Mouse (Mus musculus): ENCODE data around the gene Orm2. TPM values are rescaled to one million over a fixed set of nuclear protein-coding genes. Genes with fewer than 3 reads are reported as not detected.

The Orm2 gene
- polyA plus RNA-seq, 1 experiment from 2014 or later = not detected

DNA sequence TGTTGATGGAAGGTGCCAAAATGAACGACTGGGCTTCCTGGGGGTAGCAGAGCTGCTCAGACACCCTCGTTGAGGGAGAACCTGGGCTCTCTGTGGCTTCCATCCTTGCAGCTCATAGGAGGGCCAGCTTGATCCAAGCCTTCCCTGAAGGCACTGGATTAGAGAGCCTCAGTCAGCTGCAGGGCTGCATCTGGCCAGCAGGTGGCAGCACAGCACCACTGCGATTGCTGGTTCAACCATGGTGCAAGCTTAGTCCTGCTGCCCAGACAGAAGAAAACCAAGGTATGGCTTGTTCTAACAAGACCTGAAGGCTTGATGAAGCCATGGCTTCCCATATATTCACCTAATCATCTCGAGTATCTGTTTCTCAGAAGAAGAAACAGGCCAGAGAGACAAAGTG, 6.3 kb downstream of the Orm2 start:
- Histone ChIP-seq H3K27me3 (ENCODE audit: control insufficient read depth, insufficient read depth, low read length) (no peaks in the 10 kb centered on the region), H3K4me1 (ENCODE audit: control insufficient read depth, insufficient read depth, low read length) (no peaks in the 10 kb centered on the region), H3K4me2 (replicated peaks; ENCODE audit: low read depth, low read length) (no peak overlapping the region), H3K36me3 (ENCODE audit: control insufficient read depth, insufficient read depth, low read length) (peaks cover 29% of the 10 kb centered on the region; the same call in 1 of the 2 replicates), H3K27ac (ENCODE audit: low read length) (no peak overlapping the region), H3K9me3 (ENCODE audit: control insufficient read depth, low read depth, low read length) (no peaks in the 10 kb centered on the region), H3K4me3 (ENCODE audit: low read depth, low read length) (no peak overlapping the region), H3K9ac (replicated peaks; ENCODE audit: low read depth, low read length) (no peak overlapping the region)
- 14% methylated on average over 4 of the region's 4 CpGs for WGBS
- peak; percentile 8; the same call in 1 of the 2 replicates for ATAC-seq (ENCODE audit: insufficient number of reproducible peaks, insufficient read depth, low FRiP score, low read depth)

DNA sequence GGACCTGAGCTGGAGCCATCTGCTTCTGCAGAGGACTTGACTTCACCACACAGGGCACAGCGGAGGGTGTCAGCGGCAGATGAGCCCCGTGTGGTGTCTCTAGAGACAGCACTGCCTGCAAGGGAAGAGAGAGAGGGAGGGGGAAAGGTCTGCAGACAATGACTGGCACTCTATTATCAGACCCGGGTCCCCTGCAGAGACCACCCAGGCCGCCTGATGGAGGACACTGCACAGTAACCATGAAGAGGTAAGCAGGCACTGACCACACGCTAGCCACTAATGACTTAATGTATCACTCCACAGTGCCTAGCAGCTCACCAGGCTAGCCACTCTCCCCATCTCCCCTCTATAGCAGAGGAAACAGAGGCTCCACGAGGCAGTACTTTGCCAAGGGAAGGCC, 8.6 kb downstream of the Orm2 start:
- H3K36me3 ChIP-seq (ENCODE audit: control insufficient read depth, insufficient read depth, low read length) = peaks cover 33% of the 10 kb centered on the region; the same call in 1 of the 2 replicates
- no peak for ATAC-seq (ENCODE audit: insufficient number of reproducible peaks, insufficient read depth, low FRiP score, low read depth)
- no peak overlapping the region for H3K9ac ChIP-seq (replicated peaks; ENCODE audit: low read depth, low read length)
- 58% methylated on average over 7 of the region's 7 CpGs for WGBS
- no peak overlapping the region for H3K4me2 ChIP-seq (replicated peaks; ENCODE audit: low read depth, low read length)
- H3K4me3 ChIP-seq (ENCODE audit: low read depth, low read length) = no peak overlapping the region
- H3K27ac ChIP-seq (ENCODE audit: low read length) = no peak overlapping the region
- no peaks in the 10 kb centered on the region for H3K4me1 ChIP-seq (ENCODE audit: control insufficient read depth, insufficient read depth, low read length)
- H3K27me3 ChIP-seq (ENCODE audit: control insufficient read depth, insufficient read depth, low read length) = no peaks in the 10 kb centered on the region
- no peaks in the 10 kb centered on the region for H3K9me3 ChIP-seq (ENCODE audit: control insufficient read depth, low read depth, low read length)

DNA sequence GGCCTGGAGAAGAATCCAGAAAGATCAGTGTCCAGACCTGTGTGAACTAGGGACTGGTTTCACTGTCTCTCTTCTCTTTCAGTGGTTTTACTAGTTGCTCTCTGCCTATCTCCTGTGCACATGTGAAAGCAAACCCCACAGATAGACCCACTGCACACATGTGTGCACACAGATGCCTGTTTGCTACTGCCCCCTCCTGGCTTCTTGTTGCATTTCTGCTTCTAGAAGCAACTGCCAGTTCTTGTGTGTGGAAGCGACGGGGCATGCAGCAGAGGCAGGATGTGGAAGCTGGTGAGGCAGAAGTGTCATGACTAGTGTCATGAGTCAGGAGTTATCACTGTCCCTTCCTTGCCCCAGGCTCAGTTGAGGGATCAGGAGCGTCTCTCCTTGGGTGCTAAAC, 9.6 kb downstream of the Orm2 start:
- 57% methylated on average over 3 of the region's 3 CpGs for WGBS
- Histone ChIP-seq H3K4me2 (replicated peaks; ENCODE audit: low read depth, low read length) (no peak overlapping the region), H3K4me3 (ENCODE audit: low read depth, low read length) (no peak overlapping the region), H3K4me1 (ENCODE audit: control insufficient read depth, insufficient read depth, low read length) (no peaks in the 10 kb centered on the region), H3K27ac (ENCODE audit: low read length) (no peak overlapping the region), H3K36me3 (ENCODE audit: control insufficient read depth, insufficient read depth, low read length) (peaks cover 42% of the 10 kb centered on the region; the same call in 1 of the 2 replicates), H3K9ac (replicated peaks; ENCODE audit: low read depth, low read length) (no peak overlapping the region), H3K27me3 (ENCODE audit: control insufficient read depth, insufficient read depth, low read length) (no peaks in the 10 kb centered on the region), H3K9me3 (ENCODE audit: control insufficient read depth, low read depth, low read length) (no peaks in the 10 kb centered on the region)
- no peak for ATAC-seq (ENCODE audit: insufficient number of reproducible peaks, insufficient read depth, low FRiP score, low read depth)

DNA sequence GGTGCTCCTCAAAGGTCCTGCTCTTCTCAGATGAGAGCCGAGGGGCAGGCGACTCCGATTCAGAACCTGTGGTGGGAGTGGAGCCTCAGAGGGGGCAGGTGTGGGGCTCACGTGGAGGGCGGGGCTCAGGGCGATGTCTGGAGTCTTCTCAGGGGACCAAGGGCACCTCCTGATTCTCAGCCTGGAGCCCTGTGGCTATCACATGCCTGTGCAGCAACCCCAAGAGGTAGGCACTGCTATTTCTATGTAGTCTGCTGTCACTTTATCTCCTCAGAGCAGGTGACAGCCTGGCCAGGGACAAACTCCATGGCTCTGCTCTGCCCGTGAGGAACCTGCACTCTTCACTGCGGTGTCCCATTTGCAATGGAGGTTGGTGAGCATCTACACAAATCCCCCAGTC, 11.2 kb downstream of the Orm2 start:
- Histone ChIP-seq H3K4me2 (replicated peaks; ENCODE audit: low read depth, low read length) (no peak overlapping the region), H3K4me1 (ENCODE audit: control insufficient read depth, insufficient read depth, low read length) (no peaks in the 10 kb centered on the region), H3K27me3 (ENCODE audit: control insufficient read depth, insufficient read depth, low read length) (no peaks in the 10 kb centered on the region), H3K9me3 (ENCODE audit: control insufficient read depth, low read depth, low read length) (no peaks in the 10 kb centered on the region), H3K4me3 (ENCODE audit: low read depth, low read length) (no peak overlapping the region), H3K27ac (ENCODE audit: low read length) (no peak overlapping the region), H3K36me3 (ENCODE audit: control insufficient read depth, insufficient read depth, low read length) (peaks cover 38% of the 10 kb centered on the region; the same call in 1 of the 2 replicates), H3K9ac (replicated peaks; ENCODE audit: low read depth, low read length) (no peak overlapping the region)
- ATAC-seq (ENCODE audit: insufficient number of reproducible peaks, insufficient read depth, low FRiP score, low read depth) = no peak
- 88% methylated on average over 8 of the region's 8 CpGs for WGBS

DNA sequence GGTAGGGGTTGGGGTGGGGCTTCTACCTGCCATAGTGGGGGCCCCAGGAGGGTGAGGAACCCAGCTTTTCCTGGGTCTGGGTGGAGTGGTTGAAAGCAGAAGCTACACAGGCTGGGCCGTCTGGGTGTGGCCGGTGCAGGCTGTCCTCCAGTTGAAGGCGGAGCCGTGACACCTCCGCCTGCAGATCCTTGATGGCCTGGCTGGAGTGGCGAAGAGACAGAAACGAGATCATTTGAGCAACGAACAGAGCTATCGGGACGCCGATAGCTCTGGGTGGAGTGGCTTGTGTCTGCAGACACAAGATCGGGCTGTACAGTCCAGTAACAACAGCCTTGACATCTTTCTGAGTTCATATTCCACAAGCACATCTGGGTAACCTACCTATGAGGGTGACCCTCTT, 12.1 kb downstream of the Orm2 start:
- no peak overlapping the region for H3K4me3 ChIP-seq (ENCODE audit: low read depth, low read length)
- no peak overlapping the region for H3K4me2 ChIP-seq (replicated peaks; ENCODE audit: low read depth, low read length)
- H3K27ac ChIP-seq (ENCODE audit: low read length) = no peak overlapping the region
- peak; percentile 36; the same call in 1 of the 2 replicates for ATAC-seq (ENCODE audit: insufficient number of reproducible peaks, insufficient read depth, low FRiP score, low read depth)
- no peak overlapping the region for H3K9ac ChIP-seq (replicated peaks; ENCODE audit: low read depth, low read length)
- H3K36me3 ChIP-seq (ENCODE audit: control insufficient read depth, insufficient read depth, low read length) = peaks cover 46% of the 10 kb centered on the region; the same call in 1 of the 2 replicates
- H3K27me3 ChIP-seq (ENCODE audit: control insufficient read depth, insufficient read depth, low read length) = no peaks in the 10 kb centered on the region
- H3K9me3 ChIP-seq (ENCODE audit: control insufficient read depth, low read depth, low read length) = no peaks in the 10 kb centered on the region
- WGBS = 77% methylated on average over 12 of the region's 12 CpGs
- no peaks in the 10 kb centered on the region for H3K4me1 ChIP-seq (ENCODE audit: control insufficient read depth, insufficient read depth, low read length)

DNA sequence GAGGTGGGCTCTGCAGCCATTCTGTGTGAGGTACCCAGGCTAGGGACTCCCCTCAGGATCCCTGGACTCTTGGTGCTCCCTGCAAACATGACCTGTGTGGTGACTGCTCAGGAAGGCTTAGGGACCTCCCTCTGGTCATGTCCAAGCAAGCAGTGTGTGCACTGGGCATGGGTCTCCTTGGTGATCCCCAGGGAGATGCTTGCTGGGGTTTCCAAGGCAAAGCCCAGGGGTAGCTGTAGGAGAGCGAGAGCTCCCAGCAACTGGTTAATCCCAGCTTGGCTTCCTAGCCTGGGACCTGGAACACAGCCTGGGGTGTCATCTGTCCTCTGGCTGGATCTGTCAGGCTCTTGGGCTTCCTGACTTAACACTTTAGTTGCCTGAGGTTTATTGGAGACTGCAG, 13.1 kb downstream of the Orm2 start:
- Histone ChIP-seq H3K4me3 (ENCODE audit: low read depth, low read length) (no peak overlapping the region), H3K36me3 (ENCODE audit: control insufficient read depth, insufficient read depth, low read length) (peaks cover 46% of the 10 kb centered on the region), H3K27me3 (ENCODE audit: control insufficient read depth, insufficient read depth, low read length) (no peaks in the 10 kb centered on the region), H3K9me3 (ENCODE audit: control insufficient read depth, low read depth, low read length) (no peaks in the 10 kb centered on the region), H3K27ac (ENCODE audit: low read length) (no peak overlapping the region), H3K4me1 (ENCODE audit: control insufficient read depth, insufficient read depth, low read length) (no peaks in the 10 kb centered on the region), H3K9ac (replicated peaks; ENCODE audit: low read depth, low read length) (no peak overlapping the region), H3K4me2 (replicated peaks; ENCODE audit: low read depth, low read length) (no peak overlapping the region)
- 48% methylated on average over 1 of the region's 1 CpGs for WGBS
- no peak for ATAC-seq (ENCODE audit: insufficient number of reproducible peaks, insufficient read depth, low FRiP score, low read depth)

DNA sequence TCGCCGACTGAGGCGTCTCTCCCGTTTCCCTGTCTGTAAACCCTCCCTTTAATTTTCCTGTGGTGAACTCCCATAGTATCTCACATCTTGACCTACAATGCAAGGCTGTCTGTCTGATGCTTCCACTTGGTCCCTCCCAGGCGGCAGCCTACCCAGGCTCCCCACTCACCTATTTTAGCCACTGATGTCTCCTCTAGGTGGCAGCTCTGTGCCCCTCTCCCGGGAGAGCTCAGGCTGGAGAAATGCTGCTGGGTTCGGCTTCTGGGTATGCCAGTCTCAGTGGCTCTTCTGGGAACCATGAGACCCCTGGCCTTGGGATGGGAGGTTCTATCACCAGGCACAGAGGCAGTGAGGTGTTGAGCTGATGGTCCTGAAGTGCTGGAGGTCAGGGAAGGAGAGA, 15.2 kb downstream of the Orm2 start:
- ATAC-seq (ENCODE audit: insufficient number of reproducible peaks, insufficient read depth, low FRiP score, low read depth) = no peak
- H3K36me3 ChIP-seq (ENCODE audit: control insufficient read depth, insufficient read depth, low read length) = peaks cover 56% of the 10 kb centered on the region
- 74% methylated on average over 7 of the region's 7 CpGs for WGBS
- H3K9ac ChIP-seq (replicated peaks; ENCODE audit: low read depth, low read length) = no peak overlapping the region
- H3K9me3 ChIP-seq (ENCODE audit: control insufficient read depth, low read depth, low read length) = no peaks in the 10 kb centered on the region
- no peaks in the 10 kb centered on the region for H3K27me3 ChIP-seq (ENCODE audit: control insufficient read depth, insufficient read depth, low read length)
- H3K4me2 ChIP-seq (replicated peaks; ENCODE audit: low read depth, low read length) = no peak overlapping the region
- no peaks in the 10 kb centered on the region for H3K4me1 ChIP-seq (ENCODE audit: control insufficient read depth, insufficient read depth, low read length)
- H3K27ac ChIP-seq (ENCODE audit: low read length) = no peak overlapping the region
- no peak overlapping the region for H3K4me3 ChIP-seq (ENCODE audit: low read depth, low read length)

DNA sequence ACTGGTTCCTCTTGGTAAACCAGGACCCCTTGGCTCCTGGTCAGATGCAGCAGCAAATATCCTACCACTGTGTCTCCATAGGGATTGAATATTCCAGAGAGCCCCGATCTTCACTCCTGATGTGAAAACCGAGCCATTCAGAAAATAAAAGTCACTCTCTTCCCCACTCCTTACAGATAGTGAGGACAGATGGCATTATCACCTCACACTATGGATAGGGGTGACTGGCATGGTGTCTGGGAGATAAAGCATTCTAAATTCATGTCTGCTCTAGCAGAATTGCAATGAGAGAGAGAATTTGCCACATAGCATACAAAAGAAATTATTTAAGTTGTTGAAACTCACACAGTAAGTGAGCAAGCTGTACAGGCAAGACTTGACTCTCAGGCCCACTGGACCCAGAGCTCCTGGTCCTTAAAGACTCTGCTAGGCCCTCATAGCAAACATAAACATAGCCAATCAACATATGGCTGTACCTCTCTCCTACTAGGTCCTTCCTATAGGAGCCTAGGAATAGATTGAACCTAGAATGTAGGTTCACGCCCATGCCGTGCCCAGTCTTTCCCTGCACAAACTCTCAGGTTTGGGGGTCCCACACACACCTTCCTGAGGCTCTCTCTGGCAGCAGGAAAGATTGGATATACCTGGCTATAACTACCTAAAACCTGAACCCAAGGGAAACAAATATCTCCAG, 20.6 kb downstream of the Orm2 start:
- Histone ChIP-seq H3K27ac (ENCODE audit: low read length) (no peak overlapping the region), H3K9ac (replicated peaks; ENCODE audit: low read depth, low read length) (no peak overlapping the region), H3K27me3 (ENCODE audit: control insufficient read depth, insufficient read depth, low read length) (no peaks in the 10 kb centered on the region), H3K9me3 (ENCODE audit: control insufficient read depth, low read depth, low read length) (no peaks in the 10 kb centered on the region), H3K4me2 (replicated peaks; ENCODE audit: low read depth, low read length) (no peak overlapping the region), H3K4me3 (ENCODE audit: low read depth, low read length) (no peak overlapping the region), H3K4me1 (ENCODE audit: control insufficient read depth, insufficient read depth, low read length) (no peaks in the 10 kb centered on the region), H3K36me3 (ENCODE audit: control insufficient read depth, insufficient read depth, low read length) (peaks cover 55% of the 10 kb centered on the region)
- no peak for ATAC-seq (ENCODE audit: insufficient number of reproducible peaks, insufficient read depth, low FRiP score, low read depth)
- 91% methylated on average over 4 of the region's 4 CpGs for WGBS

DNA sequence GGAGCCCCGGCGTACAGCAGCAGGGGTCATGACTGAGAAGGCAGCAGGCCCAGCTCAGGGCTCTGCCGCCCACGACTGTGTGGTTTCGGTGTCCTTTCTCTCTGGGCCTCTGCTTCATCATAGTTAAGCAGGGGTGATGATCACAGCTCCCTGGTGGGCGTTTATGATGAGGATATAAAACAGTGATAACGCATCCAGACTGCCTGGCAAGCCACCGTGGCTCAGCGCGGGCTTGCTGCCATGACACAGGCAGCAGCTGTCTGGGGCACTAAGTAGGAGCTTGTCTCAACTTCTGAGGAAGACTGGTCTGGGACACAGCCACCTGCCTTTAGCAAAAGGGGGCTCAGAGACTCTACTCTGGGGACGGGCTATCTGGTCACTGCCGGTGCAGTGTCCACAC, 21.2 kb downstream of the Orm2 start:
- H3K9ac ChIP-seq (replicated peaks; ENCODE audit: low read depth, low read length) = no peak overlapping the region
- no peaks in the 10 kb centered on the region for H3K27me3 ChIP-seq (ENCODE audit: control insufficient read depth, insufficient read depth, low read length)
- no peaks in the 10 kb centered on the region for H3K4me1 ChIP-seq (ENCODE audit: control insufficient read depth, insufficient read depth, low read length)
- H3K36me3 ChIP-seq (ENCODE audit: control insufficient read depth, insufficient read depth, low read length) = peaks cover 52% of the 10 kb centered on the region
- no peaks in the 10 kb centered on the region for H3K9me3 ChIP-seq (ENCODE audit: control insufficient read depth, low read depth, low read length)
- WGBS = 88% methylated on average over 12 of the region's 12 CpGs
- ATAC-seq (ENCODE audit: insufficient number of reproducible peaks, insufficient read depth, low FRiP score, low read depth) = no peak
- H3K27ac ChIP-seq (ENCODE audit: low read length) = no peak overlapping the region
- no peak overlapping the region for H3K4me3 ChIP-seq (ENCODE audit: low read depth, low read length)
- no peak overlapping the region for H3K4me2 ChIP-seq (replicated peaks; ENCODE audit: low read depth, low read length)

Measured in stomach, embryonic 14.5 days (tissue).